Mouse (Mus musculus) stomach, embryonic 14.5 days (tissue): ENCODE measurements around the gene Clint1. TPM values are rescaled to one million over a fixed set of nuclear protein-coding genes. Genes with fewer than 3 reads are reported as not detected.

Source experiments
- ATAC-seq: fragments of 200-750 bp; cut with Nextera tagmentation; 2 replicates; pipeline ENCODE4 v1.8.0; 2017; ENCODE audit warnings: low read depth, moderate TSS enrichment; ENCODE audit not compliant: insufficient number of reproducible peaks, insufficient read depth, low FRiP score
- H3K27ac ChIP-seq: fragments of 300-500 bp; sonication (generic); 2 replicates; pipeline ENCODE4 v1.5.1; 2014; ENCODE audit warnings: mild to moderate bottlenecking, low read length, moderate library complexity, mixed read lengths
- H3K27me3 ChIP-seq: fragments of 300-500 bp; sonication (generic); 2 replicates; pipeline ENCODE4 v1.6.1; 2014; ENCODE audit warnings: low read length, control low read depth, mixed read lengths; ENCODE audit not compliant: control insufficient read depth, insufficient read depth
- H3K36me3 ChIP-seq: fragments of 300-500 bp; sonication (generic); 2 replicates; pipeline ENCODE4 v1.6.1; 2014; ENCODE audit warnings: mild to moderate bottlenecking, control low read depth, low read length, moderate library complexity, mixed read lengths; ENCODE audit not compliant: control insufficient read depth, insufficient read depth
- H3K4me1 ChIP-seq: fragments of 300-500 bp; sonication (generic); 2 replicates; pipeline ENCODE4 v1.6.1; 2014; ENCODE audit warnings: low read length, control low read depth, mixed read lengths; ENCODE audit not compliant: control insufficient read depth, insufficient read depth
- H3K4me2 ChIP-seq: fragments of 300-500 bp; sonication (generic); replicated peaks from 2 replicates; pipeline ENCODE4 v1.6.1; 2014; ENCODE audit warnings: low read depth, low read length, control low read depth
- H3K4me3 ChIP-seq: fragments of 300-500 bp; sonication (generic); 2 replicates; pipeline ENCODE4 v1.5.1; 2014; ENCODE audit warnings: low read depth, low read length, control low read depth
- H3K9ac ChIP-seq: fragments of 300-500 bp; sonication (generic); replicated peaks from 2 replicates; pipeline ENCODE4 v1.6.1; 2014; ENCODE audit warnings: low read depth, mild to moderate bottlenecking, control low read depth, low read length, moderate library complexity, mixed read lengths
- H3K9me3 ChIP-seq: fragments of 300-500 bp; sonication (generic); 2 replicates; pipeline ENCODE4 v1.6.1; 2016; ENCODE audit warnings: low read depth, low read length, control low read depth; ENCODE audit not compliant: control insufficient read depth
- WGBS: fragments of 180-500 bp; shearing (Covaris S2); extraction: QIAGEN DNeasy Blood & Tissue Kit; methylation state at CpG from one replicate; pipeline ENCODE4 v1.1.7; 2014; 5-methylcytosine and 5-hydroxymethylcytosine counted together
- polyA plus RNA-seq: library from polyadenylated mRNA; unstranded; fragments of >200 nt; fragmentation: Nextera tagmentation; extraction: Ambion mirVana; gene quantifications from 2 replicates; pipeline ENCODE4 v1.2.1, GENCODE M21; 2014

The Clint1 gene
- polyA plus RNA-seq, 1 experiment from 2014 or later: 65.2 TPM

GRCm38 (mm10) chr11:45910701-45911100 is 58.9 kb downstream of the Clint1 start:
- H3K27ac ChIP-seq: no peak overlapping the region
- H3K27me3 ChIP-seq: no peaks in the 10 kb centered on the region
- peaks cover 34% of the 10 kb centered on the region for H3K36me3 ChIP-seq
- no peaks in the 10 kb centered on the region for H3K4me1 ChIP-seq
- no peaks in the 10 kb centered on the region for H3K9me3 ChIP-seq
- H3K4me3 ChIP-seq: no peak overlapping the region
- H3K9ac ChIP-seq: no peak overlapping the region
- no peak for ATAC-seq
- 92% methylated on average over 5 of the region's 5 CpGs for WGBS
- no peak overlapping the region for H3K4me2 ChIP-seq

GRCm38 (mm10) chr11:45916196-45916595 is 64.3 kb downstream of the Clint1 start:
- H3K4me1 ChIP-seq: no peaks in the 10 kb centered on the region
- H3K4me2 ChIP-seq: no peak overlapping the region
- ATAC-seq: no peak
- H3K9me3 ChIP-seq: no peaks in the 10 kb centered on the region
- H3K9ac ChIP-seq: no peak overlapping the region
- H3K4me3 ChIP-seq: no peak overlapping the region
- no peaks in the 10 kb centered on the region for H3K27me3 ChIP-seq
- H3K27ac ChIP-seq: no peak overlapping the region
- 71% methylated on average over 10 of the region's 10 CpGs for WGBS
- H3K36me3 ChIP-seq: no peaks in the 10 kb centered on the region

GRCm38 (mm10) chr11:45918018-45918417 is 66.2 kb downstream of the Clint1 start:
- Histone ChIP-seq H3K9me3 (no peaks in the 10 kb centered on the region), H3K4me3 (no peak overlapping the region), H3K4me2 (no peak overlapping the region), H3K36me3 (no peaks in the 10 kb centered on the region), H3K4me1 (no peaks in the 10 kb centered on the region), H3K27me3 (no peaks in the 10 kb centered on the region), H3K9ac (no peak overlapping the region), H3K27ac (no peak overlapping the region)
- ATAC-seq: no peak
- 93% methylated on average over 6 of the region's 6 CpGs for WGBS

GRCm38 (mm10) chr11:45918836-45919235 is 67.0 kb downstream of the Clint1 start:
- no peaks in the 10 kb centered on the region for H3K36me3 ChIP-seq
- H3K4me2 ChIP-seq: no peak overlapping the region
- H3K4me3 ChIP-seq: no peak overlapping the region
- no peak overlapping the region for H3K27ac ChIP-seq
- no peaks in the 10 kb centered on the region for H3K9me3 ChIP-seq
- no peaks in the 10 kb centered on the region for H3K4me1 ChIP-seq
- no peaks in the 10 kb centered on the region for H3K27me3 ChIP-seq
- WGBS: 79% methylated on average over 4 of the region's 4 CpGs
- H3K9ac ChIP-seq: no peak overlapping the region
- no peak for ATAC-seq

- Histone ChIP-seq H3K4me2 (no peak overlapping the region), H3K27ac (no peak overlapping the region), H3K9ac (no peak overlapping the region), H3K27me3 (no peaks in the 10 kb centered on the region), H3K4me3 (no peak overlapping the region), H3K9me3 (no peaks in the 10 kb centered on the region), H3K36me3 (no peaks in the 10 kb centered on the region), H3K4me1 (no peaks in the 10 kb centered on the region)
- no peak for ATAC-seq
- 46% methylated on average over 8 of the region's 8 CpGs for WGBS
These were observed 69.2 kb downstream of the Clint1 start for GRCm38 (mm10) chr11:45921026-45921425.

- no peak for ATAC-seq
- Histone ChIP-seq H3K4me3 (no peak overlapping the region), H3K9ac (no peak overlapping the region), H3K4me2 (no peak overlapping the region; the same call in 1 of the 2 replicates), H3K4me1 (no peaks in the 10 kb centered on the region), H3K27ac (no peak overlapping the region), H3K9me3 (no peaks in the 10 kb centered on the region), H3K27me3 (no peaks in the 10 kb centered on the region), H3K36me3 (no peaks in the 10 kb centered on the region)
- WGBS: 21% methylated on average over 10 of the region's 10 CpGs
These were observed 69.6 kb downstream of the Clint1 start for GRCm38 (mm10) chr11:45921480-45921898.

GRCm38 (mm10) chr11:45925436-45925835 is 73.6 kb downstream of the Clint1 start:
- no peak overlapping the region for H3K4me3 ChIP-seq
- no peaks in the 10 kb centered on the region for H3K4me1 ChIP-seq
- peaks cover 6% of the 10 kb centered on the region; the same call in 1 of the 2 replicates for H3K36me3 ChIP-seq
- H3K4me2 ChIP-seq: no peak overlapping the region
- no peak overlapping the region for H3K9ac ChIP-seq
- WGBS: 54% methylated on average over 6 of the region's 6 CpGs
- no peak overlapping the region for H3K27ac ChIP-seq
- H3K27me3 ChIP-seq: no peaks in the 10 kb centered on the region
- ATAC-seq: no peak
- no peaks in the 10 kb centered on the region for H3K9me3 ChIP-seq

- no peaks in the 10 kb centered on the region for H3K27me3 ChIP-seq
- H3K4me1 ChIP-seq: no peaks in the 10 kb centered on the region
- H3K9me3 ChIP-seq: no peaks in the 10 kb centered on the region
- H3K4me3 ChIP-seq: peak overlapping the region; percentile 14
- WGBS: under 1% methylated on average over 9 of the region's 9 CpGs
- H3K4me2 ChIP-seq: peak overlapping the region; percentile 39
- peak; percentile 89 for ATAC-seq
- no peak overlapping the region for H3K27ac ChIP-seq
- H3K36me3 ChIP-seq: peaks cover 10% of the 10 kb centered on the region; the same call in 1 of the 2 replicates
- H3K9ac ChIP-seq: no peak overlapping the region
These were observed 74.8 kb downstream of the Clint1 start for GRCm38 (mm10) chr11:45926640-45927082.

- Histone ChIP-seq H3K9ac (no peak overlapping the region), H3K9me3 (no peaks in the 10 kb centered on the region), H3K27me3 (no peaks in the 10 kb centered on the region), H3K27ac (no peak overlapping the region), H3K4me2 (no peak overlapping the region), H3K36me3 (peaks cover 12% of the 10 kb centered on the region; the same call in 1 of the 2 replicates), H3K4me1 (no peaks in the 10 kb centered on the region), H3K4me3 (no peak overlapping the region)
- WGBS: 68% methylated on average over 5 of the region's 5 CpGs
- ATAC-seq: no peak
These were observed 75.6 kb downstream of the Clint1 start for GRCm38 (mm10) chr11:45927456-45927855.
